Mouse (Mus musculus) G1E (cell line): ENCODE results near the gene Myt1l. TPM values are rescaled to one million over a fixed set of nuclear protein-coding genes. Genes with fewer than 3 reads are reported as not detected.

ENCODE experiments used
- ATAC-seq: 2 replicates; pipeline ENCODE4 v1.8.0; 2016; ENCODE audit warnings: mild to moderate bottlenecking; ENCODE audit not compliant: insufficient number of reproducible peaks, poor library complexity, low FRiP score, severe bottlenecking; ENCODE audit errors: extremely low read depth
- DNase-seq: peaks from one replicate; pipeline ENCODE4 v3.0.0; 2012; ENCODE audit warnings: low spot score
- H3K27me3 ChIP-seq: 2 replicates; pipeline ENCODE4 v1.6.1; 2012; ENCODE audit warnings: mild to moderate bottlenecking, low read length, inconsistent platforms; ENCODE audit not compliant: insufficient read depth
- H3K36me3 ChIP-seq: replicated peaks from 2 replicates; pipeline ENCODE3; 2012; ENCODE audit warnings: mild to moderate bottlenecking, inconsistent platforms
- H3K4me1 ChIP-seq: 2 replicates; pipeline ENCODE4 v1.6.1; 2012; ENCODE audit warnings: low read depth, low read length, inconsistent platforms, mixed read lengths; ENCODE audit not compliant: insufficient read depth
- H3K4me3 ChIP-seq: 2 replicates; pipeline ENCODE4 v1.5.1; 2012; ENCODE audit warnings: low read depth, mild to moderate bottlenecking, inconsistent platforms, low read length, moderate library complexity, mixed read lengths
- H3K9me3 ChIP-seq: replicated peaks from 2 replicates; pipeline ENCODE4 v1.6.1; 2012; ENCODE audit warnings: inconsistent platforms
- CTCF ChIP-seq: IDR thresholded peaks from 2 replicates; pipeline ENCODE4 v1.5.1; 2012; ENCODE audit warnings: low read depth, low read length, inconsistent platforms, mixed read lengths
- GATA1 ChIP-seq: IDR thresholded peaks from 2 replicates; pipeline ENCODE4 v1.6.1; 2012; ENCODE audit warnings: borderline replicate concordance, low read length, inconsistent platforms, mixed read lengths
- GATA2 ChIP-seq: IDR thresholded peaks from 2 replicates; pipeline ENCODE4 v1.6.1; 2012; ENCODE audit warnings: low read depth, low read length, inconsistent platforms, borderline replicate concordance
- POLR2AphosphoS5 ChIP-seq: IDR thresholded peaks from 2 replicates; pipeline ENCODE4 v1.6.1; 2012; ENCODE audit warnings: low read depth, low read length, inconsistent platforms; ENCODE audit not compliant: insufficient replicate concordance
- TAL1 ChIP-seq: conservative IDR thresholded peaks from 2 replicates; pipeline ENCODE4 v1.6.1; 2012; ENCODE audit warnings: low read depth, low read length, inconsistent platforms, mixed read lengths
- polyA plus RNA-seq: library from polyadenylated mRNA; stranded (reverse); fragments of >175 nt; gene quantifications from 2 replicates; pipeline ENCODE4 v1.2.3, GENCODE M21; 2012
- total RNA-seq, 2 experiments: library from RNA; stranded (forward) in 1 of 2; stranded (reverse) in 1 of 2; fragments of 200-1000 nt in 1 of 2; fragments of >200 nt in 1 of 2; fragmentation: Nextera tagmentation in 1 of 2; gene quantifications; 2 replicates each; pipeline ENCODE4 v1.2.3; 2014 to 2017

The Myt1l gene
- total and polyA plus RNA-seq, 3 experiments, result 0.33 TPM; not detected in 2

GRCm38 (mm10) chr12:29533071-29533876 lies 5.1 kb downstream of the Myt1l start:
- H3K9me3 ChIP-seq, result peaks cover 47% of the 10 kb centered on the region
- TF ChIP-seq CTCF, result no peak
- TF ChIP-seq GATA2, result no peak
- no peak for TF ChIP-seq GATA1
- TF ChIP-seq POLR2AphosphoS5, result no peak
- TF ChIP-seq TAL1, result no peak
- peak overlapping the region; percentile 1; the same call in 1 of the 2 replicates for H3K4me3 ChIP-seq
- no peaks in the 10 kb centered on the region for H3K4me1 ChIP-seq
- H3K36me3 ChIP-seq, result no peaks in the 10 kb centered on the region
- H3K27me3 ChIP-seq, result no peaks in the 10 kb centered on the region; the same call in 1 of the 2 replicates
- DNase-seq, result no peak
- ATAC-seq, result no peak

- Histone ChIP-seq H3K27me3 (no peaks in the 10 kb centered on the region; the same call in 1 of the 2 replicates), H3K4me1 (no peaks in the 10 kb centered on the region), H3K4me3 (no peak overlapping the region), H3K36me3 (no peaks in the 10 kb centered on the region), H3K9me3 (peaks cover 51% of the 10 kb centered on the region)
- no peak for TF ChIP-seq POLR2AphosphoS5
- no peak for TF ChIP-seq GATA2
- TF ChIP-seq TAL1, result no peak
- TF ChIP-seq CTCF, result no peak
- no peak for TF ChIP-seq GATA1
- ATAC-seq (no peak), DNase-seq (no peak)
These were observed 6.1 kb downstream of the Myt1l start for GRCm38 (mm10) chr12:29534326-29534725.

DNA sequence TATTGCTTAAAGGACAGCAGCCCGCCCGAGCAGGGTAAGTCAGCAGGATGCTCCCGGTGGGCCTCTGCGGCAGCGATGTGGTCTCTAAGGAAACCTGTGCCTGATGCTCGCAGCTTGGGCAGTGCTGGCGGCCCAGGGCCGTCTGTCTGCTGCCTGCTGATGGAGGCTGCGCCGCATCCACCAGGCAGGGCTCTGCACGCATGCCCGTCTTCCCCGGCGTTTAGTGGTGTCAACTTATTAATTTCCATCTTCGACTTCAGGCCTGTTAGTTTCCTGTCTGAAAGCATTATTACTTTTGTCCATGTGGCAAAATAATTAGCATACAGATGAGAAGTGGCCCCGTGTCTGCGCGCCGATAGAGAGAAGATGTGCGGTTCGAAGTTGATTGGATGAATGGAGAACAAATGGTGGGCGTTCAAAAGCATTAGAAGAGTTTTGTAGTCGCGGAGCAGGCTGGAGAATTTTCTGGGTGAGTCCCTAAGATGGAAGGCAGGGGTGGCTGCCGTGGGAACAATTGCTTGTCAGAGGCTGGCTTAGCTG lies 6.6 kb downstream of the Myt1l start:
- no peaks in the 10 kb centered on the region; the same call in 1 of the 2 replicates for H3K27me3 ChIP-seq
- H3K4me3 ChIP-seq, result no peak overlapping the region; the same call in 1 of the 2 replicates
- no peaks in the 10 kb centered on the region for H3K36me3 ChIP-seq
- no peak for DNase-seq
- ATAC-seq, result no peak
- TF ChIP-seq GATA1 (no peak), POLR2AphosphoS5 (no peak), TAL1 (no peak), GATA2 (no peak), CTCF (no peak)
- peaks cover 53% of the 10 kb centered on the region for H3K9me3 ChIP-seq
- no peaks in the 10 kb centered on the region for H3K4me1 ChIP-seq

- Histone ChIP-seq H3K9me3 (peaks cover 50% of the 10 kb centered on the region), H3K36me3 (no peaks in the 10 kb centered on the region), H3K4me1 (no peaks in the 10 kb centered on the region), H3K4me3 (no peak overlapping the region), H3K27me3 (no peaks in the 10 kb centered on the region; the same call in 1 of the 2 replicates)
- no peak for ATAC-seq
- TF ChIP-seq POLR2AphosphoS5, result no peak
- no peak for TF ChIP-seq GATA2
- no peak for TF ChIP-seq GATA1
- no peak for TF ChIP-seq TAL1
- TF ChIP-seq CTCF, result no peak
- DNase-seq, result no peak
These were observed 9.7 kb downstream of the Myt1l start for GRCm38 (mm10) chr12:29537916-29538315.

DNA sequence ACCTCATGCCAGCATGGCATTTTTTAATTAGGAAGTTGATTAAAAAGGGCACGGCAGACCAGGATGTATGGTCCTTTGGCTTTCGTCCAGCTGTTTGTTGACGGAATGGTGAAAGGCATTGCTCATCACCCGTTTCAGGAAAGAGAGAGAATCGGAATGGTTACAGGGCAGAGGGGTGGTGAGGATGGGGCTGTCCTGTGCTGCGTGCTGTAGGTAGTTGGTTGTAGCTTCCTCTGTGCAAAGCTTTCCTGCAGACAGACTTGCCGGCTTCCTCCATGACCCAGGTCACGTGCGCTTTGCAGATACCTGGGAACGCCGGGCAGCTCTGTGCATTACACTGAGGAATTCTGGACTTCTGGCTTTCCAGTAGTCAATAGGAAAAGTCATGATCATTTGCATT lies 10.3 kb downstream of the Myt1l start:
- Histone ChIP-seq H3K36me3 (no peaks in the 10 kb centered on the region), H3K4me3 (no peak overlapping the region), H3K9me3 (peaks cover 45% of the 10 kb centered on the region), H3K27me3 (no peaks in the 10 kb centered on the region; the same call in 1 of the 2 replicates), H3K4me1 (no peaks in the 10 kb centered on the region)
- no peak for ATAC-seq
- no peak for DNase-seq
- TF ChIP-seq TAL1 (no peak), CTCF (no peak), GATA1 (no peak), GATA2 (no peak), POLR2AphosphoS5 (no peak)

- Histone ChIP-seq H3K9me3 (peaks cover 40% of the 10 kb centered on the region), H3K4me1 (no peaks in the 10 kb centered on the region), H3K27me3 (no peaks in the 10 kb centered on the region; the same call in 1 of the 2 replicates), H3K36me3 (no peaks in the 10 kb centered on the region), H3K4me3 (no peak overlapping the region)
- DNase-seq (no peak), ATAC-seq (no peak)
- no peak for TF ChIP-seq GATA1
- no peak for TF ChIP-seq POLR2AphosphoS5
- no peak for TF ChIP-seq GATA2
- TF ChIP-seq TAL1, result no peak
- TF ChIP-seq CTCF, result no peak
These were observed 10.9 kb downstream of the Myt1l start for GRCm38 (mm10) chr12:29539106-29539505.

DNA sequence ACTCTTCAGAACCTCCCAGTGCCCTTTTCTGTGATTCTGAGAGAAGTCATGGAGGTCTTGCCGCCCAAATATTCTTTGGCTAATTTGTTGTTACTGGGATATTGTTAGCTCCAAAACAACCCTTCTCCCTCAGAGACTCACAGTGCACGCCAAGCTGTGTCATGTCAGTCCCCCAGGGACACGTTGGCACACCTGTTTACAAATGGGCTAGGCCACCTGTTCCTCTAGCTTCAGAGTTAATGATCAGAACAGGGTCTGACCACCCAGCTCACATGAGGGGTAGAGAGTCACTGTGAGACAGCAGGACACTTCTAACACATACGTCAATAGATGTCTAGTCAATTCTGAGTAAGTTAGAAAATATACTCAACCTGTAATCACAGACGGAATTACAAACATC lies 12.6 kb downstream of the Myt1l start:
- Histone ChIP-seq H3K4me3 (no peak overlapping the region), H3K4me1 (no peaks in the 10 kb centered on the region), H3K27me3 (no peaks in the 10 kb centered on the region), H3K36me3 (no peaks in the 10 kb centered on the region), H3K9me3 (peaks cover 40% of the 10 kb centered on the region)
- no peak for DNase-seq
- TF ChIP-seq POLR2AphosphoS5, result no peak
- TF ChIP-seq GATA1, result no peak
- no peak for TF ChIP-seq TAL1
- no peak for TF ChIP-seq CTCF
- no peak for TF ChIP-seq GATA2
- no peak for ATAC-seq
